Mouse (Mus musculus): ENCODE measurements around the gene Grip1.

GRCm38 (mm10) chr10:119960915-119961314 is 507.3 kb downstream of the Grip1 start:
- TF ChIP-seq CTCF (IDR thresholded peaks at IDR 0.05; ENCODE audit: low read depth): no peak
- no peak for TF ChIP-seq EP300 (IDR thresholded peaks at IDR 0.05; ENCODE audit: low read depth)

Data from liver, postnatal 0 days (tissue).